Mouse (Mus musculus) right cerebral cortex, adult 18-20 months (tissue): ENCODE measurements at regions not wholly inside any gene's neighbourhood (a gene's known extent, or its start where the extent isn't known, plus 50 kb on each side); places are given as distances from the start of the nearest gene placed in this dataset.

ENCODE experiments used
- DNase-seq: peaks from one replicate; pipeline ENCODE4 v3.0.0; 2022; ENCODE audit warnings: mixed read lengths

- DNase-seq = no peak
These were observed 106.6 kb upstream of the Negr1 start for GRCm38 (mm10) chr3:156455042-156455441.

- no peak for DNase-seq
These were observed 98.3 kb upstream of the Negr1 start for GRCm38 (mm10) chr3:156463299-156463698.

GRCm38 (mm10) chr3:156465601-156466000 is 96.0 kb upstream of the Negr1 start:
- peak; percentile 19 for DNase-seq

GRCm38 (mm10) chr3:156472665-156473064 is 88.9 kb upstream of the Negr1 start:
- no peak for DNase-seq
